Mouse (Mus musculus) cerebellum, adult 11 months (tissue): ENCODE data around the gene Phox2a.

Experiments
- DNase-seq: peaks from one replicate; pipeline ENCODE4 v3.0.0; 2022

Gene Phox2a

DNA sequence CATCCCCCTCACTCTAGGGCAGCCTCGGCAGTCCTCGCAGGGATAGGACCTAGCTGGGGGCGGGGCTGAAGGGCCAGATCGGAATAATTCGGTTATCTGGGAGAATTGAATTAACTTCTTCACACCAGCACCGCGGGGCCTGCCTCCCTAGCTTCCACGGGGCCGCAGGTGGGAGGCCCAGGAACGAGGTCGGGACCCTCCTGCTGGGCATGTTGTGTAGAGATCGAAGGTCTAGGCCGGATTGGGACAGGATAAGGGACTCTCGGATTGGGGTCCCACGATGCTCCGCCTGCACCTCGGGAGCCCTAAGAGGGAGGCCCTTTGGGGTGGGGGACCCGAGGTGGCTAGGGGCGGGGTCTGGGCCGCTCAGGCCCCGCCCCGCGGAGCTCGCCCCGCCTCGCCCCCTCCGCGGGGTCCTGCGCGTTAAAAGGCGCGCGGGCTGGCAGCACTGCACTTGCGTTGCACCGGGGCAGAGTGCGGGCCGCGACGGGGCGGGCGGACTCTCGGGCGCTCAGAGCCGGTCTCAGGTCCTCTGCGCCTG is at the start of gene Phox2a:
Gene Phox2a, plus strand, starts transcription at position 453 of the 541 bp plus-strand sequence.
- no peak for DNase-seq

GRCm38 (mm10) chr7:101770051-101770450 is 48.1 kb upstream of the Phox2a start:
- no peak for DNase-seq

- DNase-seq = no peak
Measured at GRCm38 (mm10) chr7:101771604-101772003, 46.5 kb upstream of the Phox2a start.

- no peak for DNase-seq
Measured at GRCm38 (mm10) chr7:101772687-101773086, 45.4 kb upstream of the Phox2a start.

- DNase-seq = no peak
Measured at GRCm38 (mm10) chr7:101777053-101777452, 41.1 kb upstream of the Phox2a start.

GRCm38 (mm10) chr7:101820295-101821030 is 2.4 kb downstream of the Phox2a start:
- DNase-seq = no peak

DNA sequence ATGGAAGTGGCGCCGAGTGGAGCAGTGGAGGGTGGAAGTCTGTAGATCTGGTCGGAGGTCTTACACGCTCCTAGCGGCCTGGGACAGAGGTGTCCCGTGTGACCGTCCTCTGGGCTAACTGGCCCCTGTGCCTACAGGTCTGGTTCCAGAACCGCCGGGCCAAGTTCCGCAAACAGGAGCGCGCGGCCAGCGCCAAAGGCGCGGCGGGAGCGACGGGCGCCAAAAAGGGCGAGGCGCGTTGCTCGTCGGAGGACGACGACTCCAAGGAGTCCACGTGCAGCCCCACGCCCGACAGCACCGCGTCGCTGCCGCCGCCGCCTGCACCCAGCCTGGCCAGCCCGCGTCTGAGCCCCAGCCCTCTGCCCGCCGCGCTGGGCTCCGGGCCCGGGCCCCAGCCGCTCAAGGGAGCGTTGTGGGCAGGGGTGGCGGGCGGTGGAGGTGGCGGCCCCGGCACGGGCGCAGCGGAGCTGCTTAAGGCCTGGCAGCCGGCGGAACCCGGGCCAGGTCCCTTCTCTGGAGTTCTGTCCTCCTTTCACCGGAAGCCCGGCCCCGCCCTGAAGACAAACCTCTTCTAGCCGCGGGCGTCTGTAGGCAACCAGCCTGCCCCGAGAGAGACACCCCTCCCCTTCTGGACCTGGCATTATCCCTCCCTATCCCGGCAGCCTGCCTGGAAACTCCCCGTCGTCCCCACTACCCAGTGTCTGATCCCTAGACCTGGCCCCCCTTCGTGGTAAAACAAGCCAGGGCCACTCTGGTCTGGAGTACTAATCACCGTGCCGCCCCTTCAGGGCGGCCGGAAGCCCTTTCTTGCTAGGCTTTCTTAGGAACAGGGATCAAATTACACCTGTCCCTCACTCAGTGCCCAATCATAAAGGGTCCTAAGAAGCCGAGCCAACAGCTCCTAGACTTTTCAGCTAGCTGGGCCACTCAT is 3.7 kb downstream of the Phox2a start:
- no peak for DNase-seq

- DNase-seq = no peak
Measured at GRCm38 (mm10) chr7:101822836-101823757, 5.0 kb downstream of the Phox2a start.

DNA sequence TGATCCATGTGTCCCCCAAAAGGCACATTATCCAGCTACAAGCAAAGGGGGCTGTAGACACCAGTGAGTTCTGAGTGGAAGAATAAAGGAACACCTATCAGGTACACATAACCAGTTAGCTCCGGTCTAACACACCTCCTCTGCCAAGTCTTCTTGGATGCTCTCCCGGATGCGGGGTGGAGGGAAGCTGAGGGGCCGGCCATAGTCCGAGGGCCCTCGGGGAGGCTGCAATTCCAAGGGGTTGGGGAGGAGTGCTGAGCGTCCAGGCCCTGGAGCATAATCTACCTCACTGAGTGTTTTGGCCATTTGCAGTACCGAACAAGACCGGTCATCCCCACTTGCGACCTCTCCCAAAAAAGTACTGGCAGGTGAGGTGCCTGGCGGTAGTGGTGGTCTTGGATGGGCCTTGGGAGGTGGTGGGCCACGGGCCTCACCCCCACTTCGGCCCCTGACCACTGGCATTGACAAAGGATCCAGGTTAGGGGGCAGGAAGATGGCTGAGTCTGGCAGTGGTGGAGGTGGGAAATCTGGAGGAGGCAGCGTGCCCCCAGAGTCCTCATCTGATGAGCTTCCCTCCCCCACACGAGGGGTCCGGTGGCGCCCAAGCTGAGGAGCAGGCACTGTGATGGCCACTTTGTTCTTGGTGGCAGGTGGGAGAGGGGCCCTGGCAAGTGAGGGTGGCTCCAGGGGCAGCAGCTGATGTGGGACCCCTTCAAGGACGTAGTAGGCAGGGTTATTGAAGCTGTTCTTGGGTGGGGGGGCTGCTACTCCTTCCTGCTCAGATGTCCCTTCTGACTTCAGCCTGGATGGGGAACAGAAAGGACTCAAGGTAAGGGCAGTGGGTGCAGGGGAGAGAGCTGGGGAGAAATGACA is 5.9 kb downstream of the Phox2a start:
- DNase-seq = no peak

DNA sequence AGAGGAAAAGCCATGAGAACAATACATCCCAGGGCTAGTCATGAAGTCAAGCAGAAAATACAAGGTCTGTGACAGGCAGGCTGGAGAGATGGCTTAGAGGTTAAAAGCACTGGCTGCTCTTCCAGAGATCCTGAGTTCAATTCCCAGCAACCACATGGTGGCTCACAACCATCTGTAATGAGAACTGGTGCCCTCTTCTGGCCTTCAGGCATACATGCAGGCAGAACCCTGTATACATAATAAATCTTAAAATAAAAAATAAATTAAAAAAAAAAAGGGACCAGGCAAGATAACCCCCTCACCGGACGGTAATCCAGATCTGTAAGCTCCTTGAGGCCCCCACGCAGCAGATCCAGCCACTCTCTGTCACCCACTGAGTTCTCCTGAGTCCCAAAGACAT is 12.3 kb downstream of the Phox2a start:
- no peak for DNase-seq

GRCm38 (mm10) chr7:101831437-101831836 is 13.3 kb downstream of the Phox2a start:
- DNase-seq = no peak

DNA sequence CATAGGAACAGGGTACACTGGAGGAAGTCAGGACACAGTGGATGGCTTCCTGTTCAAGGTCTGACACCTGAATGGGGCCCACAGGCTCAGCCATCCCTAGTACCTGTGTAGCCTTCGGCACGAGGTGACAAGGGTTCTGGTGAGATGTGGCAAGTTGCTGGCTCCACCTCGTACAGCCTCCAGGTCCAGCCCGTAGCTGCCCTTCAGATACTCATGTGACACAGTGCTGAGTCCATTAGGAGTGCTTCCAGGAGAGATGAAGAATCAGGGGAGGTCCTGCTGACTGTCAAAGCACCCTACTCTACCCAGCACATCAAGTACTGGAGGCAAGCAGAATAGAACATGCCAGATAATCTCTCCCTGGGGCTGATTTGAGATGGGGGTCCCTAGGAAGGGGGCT is 14.3 kb downstream of the Phox2a start:
- no peak for DNase-seq

DNA sequence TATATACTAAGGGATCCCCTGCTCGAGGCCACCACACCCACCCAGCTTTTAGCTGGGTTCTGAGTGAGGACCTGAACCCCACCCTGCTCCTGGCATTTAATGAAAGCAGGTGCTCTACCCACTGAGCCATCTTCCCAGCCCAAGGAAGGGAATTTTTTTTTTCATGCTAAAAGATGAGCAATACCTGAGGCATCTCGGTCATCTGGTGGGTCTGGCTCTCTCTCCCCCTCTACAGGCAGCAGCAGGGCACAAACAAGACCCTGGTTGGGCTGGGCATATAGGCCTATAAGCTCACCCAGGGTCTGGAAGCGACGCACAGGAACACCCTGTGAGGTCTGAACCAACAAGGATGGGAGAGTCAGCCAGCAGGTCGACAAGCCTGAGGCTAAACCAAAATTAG is 15.2 kb downstream of the Phox2a start:
- no peak for DNase-seq

- DNase-seq = no peak
Measured at GRCm38 (mm10) chr7:101833916-101834584, 15.9 kb downstream of the Phox2a start.

- no peak for DNase-seq
Measured at GRCm38 (mm10) chr7:101834903-101835302, 16.8 kb downstream of the Phox2a start.

DNA sequence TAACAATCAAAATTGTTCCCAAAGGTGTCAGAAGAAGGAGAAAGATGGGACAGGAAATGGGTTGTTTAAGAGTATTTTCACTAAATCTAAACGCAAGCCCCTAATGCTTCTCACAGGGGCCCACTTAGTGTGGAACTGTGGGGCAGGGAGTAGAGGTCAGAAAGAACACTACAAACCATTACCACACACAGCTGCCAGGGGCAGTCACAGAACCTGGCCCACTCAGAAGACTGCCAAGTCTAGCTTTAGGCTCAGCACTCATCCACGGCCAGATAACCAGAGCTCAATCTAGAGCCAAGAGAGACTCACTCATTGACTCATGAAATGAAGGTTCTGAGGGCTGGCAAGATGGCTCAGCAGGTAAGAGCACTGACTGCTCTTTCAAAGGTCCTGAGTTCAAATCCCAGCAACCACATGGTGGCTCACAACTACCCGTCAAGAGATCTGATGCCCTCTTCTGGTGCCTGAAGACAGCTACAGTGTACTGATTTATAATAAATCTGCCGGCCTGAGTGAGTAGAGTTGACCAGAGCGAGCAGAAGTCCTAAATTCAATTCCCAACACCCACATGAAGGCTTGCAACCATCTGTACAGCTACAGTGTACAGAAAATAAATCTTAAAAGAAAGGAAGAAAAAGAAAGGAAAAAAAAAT is 17.5 kb downstream of the Phox2a start:
- no peak for DNase-seq

DNA sequence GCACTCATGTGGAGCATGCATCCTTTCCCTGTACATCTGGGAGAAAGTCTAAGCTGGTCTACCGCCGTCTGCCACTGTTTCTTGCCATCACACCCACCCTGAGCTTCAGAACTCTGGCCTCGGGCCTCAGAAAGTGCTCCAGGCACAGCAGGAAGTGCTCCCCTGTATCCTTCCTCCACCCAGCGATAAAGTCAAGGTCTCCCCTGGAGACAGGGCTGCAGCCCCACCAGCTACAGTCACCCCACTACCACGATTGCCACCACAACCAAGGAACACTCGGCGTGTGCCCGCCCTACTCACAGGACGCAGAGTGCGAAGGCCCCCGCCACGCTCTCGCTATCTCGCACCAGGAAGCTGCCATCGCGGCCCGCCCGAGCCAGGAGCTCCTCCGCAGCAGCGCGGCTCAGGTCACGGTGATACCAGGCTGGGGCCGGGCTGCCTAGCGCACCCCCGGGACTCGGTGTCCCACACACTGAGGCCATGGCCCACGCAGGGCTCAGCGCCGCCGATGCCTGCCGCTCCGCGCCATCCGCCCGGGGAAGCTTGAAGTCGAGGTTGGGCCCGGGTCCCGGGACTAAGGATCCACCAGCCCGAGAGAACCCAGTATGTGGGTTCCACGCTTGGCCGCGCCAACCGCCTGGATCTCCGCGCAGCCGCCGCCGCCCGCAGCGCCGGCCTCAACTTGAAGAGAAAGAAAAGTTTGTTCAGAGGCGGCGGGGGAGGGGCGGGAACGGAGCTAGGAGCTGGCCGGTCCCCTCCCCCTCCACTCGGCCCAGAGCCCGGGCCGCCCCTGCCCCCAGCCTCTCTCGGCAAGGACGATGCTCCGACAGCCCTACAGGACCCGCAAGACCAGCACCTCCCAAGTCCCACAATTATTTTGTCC is 18.4 kb downstream of the Phox2a start:
- peak; percentile 29 for DNase-seq

GRCm38 (mm10) chr7:101837154-101837605 is 19.1 kb downstream of the Phox2a start:
- no peak for DNase-seq
